Mouse (Mus musculus): Measurements from ENCODE around the gene Ifi47. TPM values are rescaled to one million over a fixed set of nuclear protein-coding genes. Genes with fewer than 3 reads are reported as not detected.
"Not testable (repeated sequence)": the region's sequence is repeated elsewhere in the genome, so short reads cannot be mapped to it uniquely, and the experiment has no call there.

The Ifi47 gene
- total RNA-seq (2021): under 1 TPM; 0.34 to 0.78 TPM

GRCm38 (mm10) chr11:49076001-49076757, at the start of gene Ifi47:
TSS of gene Ifi47 (plus strand) at chr11:49076587.
- intact Hi-C loops (cut with DNase I): loop anchor here (5.0 kb wide), 1 partner anchor 79 kb away; no protein-coding TSS in a partner anchor
- not testable (repeated sequence) for DNase-seq (ENCODE audit: low spot score in 2 of 2)

GRCm38 (mm10) chr11:49050064-49050463, 26.3 kb upstream of the Ifi47 start:
- DNase-seq (ENCODE audit: low spot score in 2 of 2); intact Hi-C loops (cut with DNase I): not testable (repeated sequence)

GRCm38 (mm10) chr11:49051093-49051891, 25.1 kb upstream of the Ifi47 start, which contains the start of gene 9930111J21Rik2:
TSS of gene 9930111J21Rik2 (minus strand) at chr11:49051242.
- DNase-seq (ENCODE audit: low spot score in 2 of 2); intact Hi-C loops (cut with DNase I): not testable (repeated sequence)

- intact Hi-C loops (cut with DNase I); DNase-seq (ENCODE audit: low spot score in 2 of 2): not testable (repeated sequence)
Measured at GRCm38 (mm10) chr11:49051894-49052293, 24.5 kb upstream of the Ifi47 start.

- DNase-seq (ENCODE audit: low spot score in 2 of 2); intact Hi-C loops (cut with DNase I): not testable (repeated sequence)
Measured at GRCm38 (mm10) chr11:49060061-49060460, 16.3 kb upstream of the Ifi47 start.

GRCm38 (mm10) chr11:49061865-49062264, 14.5 kb upstream of the Ifi47 start:
- DNase-seq (ENCODE audit: low spot score in 2 of 2); intact Hi-C loops (cut with DNase I): not testable (repeated sequence)

GRCm38 (mm10) chr11:49063713-49064469, 12.5 kb upstream of the Ifi47 start, which contains the start of gene Tgtp2:
TSS of gene Tgtp2 (minus strand) at chr11:49064206.
- DNase-seq (ENCODE audit: low spot score in 2 of 2); intact Hi-C loops (cut with DNase I): not testable (repeated sequence)

- no peak for DNase-seq (ENCODE audit: low spot score in 2 of 2)
- intact Hi-C loops (cut with DNase I): no loop called here
Measured at GRCm38 (mm10) chr11:49068358-49068757, 8.0 kb upstream of the Ifi47 start.

GRCm38 (mm10) chr11:49077012-49077411, 625 bp downstream of the Ifi47 start:
- intact Hi-C loops (cut with DNase I): loop anchor here (5.0 kb wide), 1 partner anchor 80 kb away; no protein-coding TSS in a partner anchor
- DNase-seq (ENCODE audit: low spot score in 2 of 2): no peak

GRCm38 (mm10) chr11:49078719-49079118, 2.3 kb downstream of the Ifi47 start:
- no peak for DNase-seq (ENCODE audit: low spot score in 2 of 2)
- intact Hi-C loops (cut with DNase I): loop anchor here (5.0 kb wide), 1 partner anchor 81 kb away; no protein-coding TSS in a partner anchor

GRCm38 (mm10) chr11:49080636-49081035, 4.2 kb downstream of the Ifi47 start:
- intact Hi-C loops (cut with DNase I): no loop called here
- DNase-seq (ENCODE audit: low spot score in 2 of 2): no peak

- intact Hi-C loops (cut with DNase I): no loop called here
- no peak for DNase-seq (ENCODE audit: low spot score in 2 of 2)
Measured at GRCm38 (mm10) chr11:49081356-49081755, 5.0 kb downstream of the Ifi47 start.

GRCm38 (mm10) chr11:49081886-49082285, 5.5 kb downstream of the Ifi47 start:
- DNase-seq (ENCODE audit: low spot score in 2 of 2): no peak
- intact Hi-C loops (cut with DNase I): no loop called here

GRCm38 (mm10) chr11:49083146-49083545, 6.8 kb downstream of the Ifi47 start:
- peak; percentile 18 to 67 for DNase-seq (ENCODE audit: low spot score in 2 of 2)

GRCm38 (mm10) chr11:49083808-49084207, 7.4 kb downstream of the Ifi47 start:
- DNase-seq (ENCODE audit: low spot score in 2 of 2): no peak
- intact Hi-C loops (cut with DNase I): no loop called here

More at GRCm38 (mm10) chr11:49083146-49083545, 6.8 kb downstream of the Ifi47 start:
- intact Hi-C loops (cut with DNase I): no loop called here

GRCm38 (mm10) chr11:49084385-49084784, 8.0 kb downstream of the Ifi47 start:
- no peak for DNase-seq (ENCODE audit: low spot score in 2 of 2)
- intact Hi-C loops (cut with DNase I): no loop called here

GRCm38 (mm10) chr11:49084875-49085274, 8.5 kb downstream of the Ifi47 start:
- DNase-seq (ENCODE audit: low spot score in 2 of 2): no peak
- intact Hi-C loops (cut with DNase I): no loop called here

- no peak for DNase-seq (ENCODE audit: low spot score in 2 of 2)
- intact Hi-C loops (cut with DNase I): no loop called here
Measured at GRCm38 (mm10) chr11:49086858-49087361, 10.5 kb downstream of the Ifi47 start.

All from left cerebral cortex, postnatal 25 days (tissue).